Mouse (Mus musculus): ENCODE measurements around the gene Scaf11.
"Not testable (repeated sequence)": the region's sequence is repeated elsewhere in the genome, so short reads cannot be mapped to it uniquely, and the experiment has no call there.

Scaf11 gene

DNA sequence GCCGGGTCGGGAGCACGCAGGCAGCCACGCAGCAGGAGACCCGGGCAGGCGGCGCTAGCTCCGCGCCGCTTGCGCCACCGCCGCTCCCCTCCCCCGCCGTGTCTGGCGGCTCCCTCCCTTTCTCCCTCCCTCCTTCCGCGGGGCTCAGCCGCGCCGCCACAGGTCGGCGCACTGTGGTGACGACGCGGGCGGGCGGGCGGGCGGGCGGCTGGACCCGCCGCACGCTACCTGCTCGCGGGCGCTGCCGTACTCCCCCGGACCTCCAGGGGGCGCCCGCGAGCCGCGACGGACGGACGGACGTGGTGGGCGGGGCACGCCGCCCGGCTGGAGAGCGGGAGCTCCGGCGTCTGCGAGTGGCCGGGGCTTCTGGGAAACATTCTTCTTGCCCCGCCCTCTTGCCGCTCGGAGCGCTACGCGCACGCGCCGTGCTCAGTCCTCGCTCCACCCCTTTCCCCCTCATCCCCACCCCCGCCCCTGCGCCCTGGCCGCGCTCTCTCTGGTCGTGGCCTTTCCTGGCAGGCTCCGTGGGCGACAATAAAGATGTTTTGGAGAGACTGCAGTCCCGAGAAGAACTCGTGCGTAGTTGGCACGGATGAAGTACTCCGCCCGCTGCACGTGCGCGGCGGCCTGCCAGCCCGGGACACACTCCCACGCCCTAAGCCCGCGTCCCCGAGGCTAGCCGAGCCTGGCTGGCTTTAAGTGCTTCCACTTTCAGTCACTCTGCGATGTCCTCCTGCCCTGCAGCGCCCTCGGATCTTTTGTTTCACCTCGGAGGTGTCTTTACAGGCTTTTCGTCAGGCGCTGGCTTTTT is at the start of gene Scaf11:
Gene Scaf11, minus strand, starts transcription at position 114 of the 811 bp plus-strand sequence.
- DNase-seq (ENCODE audit: low spot score in 2 of 2), result peak; percentile 89 to 90

DNA sequence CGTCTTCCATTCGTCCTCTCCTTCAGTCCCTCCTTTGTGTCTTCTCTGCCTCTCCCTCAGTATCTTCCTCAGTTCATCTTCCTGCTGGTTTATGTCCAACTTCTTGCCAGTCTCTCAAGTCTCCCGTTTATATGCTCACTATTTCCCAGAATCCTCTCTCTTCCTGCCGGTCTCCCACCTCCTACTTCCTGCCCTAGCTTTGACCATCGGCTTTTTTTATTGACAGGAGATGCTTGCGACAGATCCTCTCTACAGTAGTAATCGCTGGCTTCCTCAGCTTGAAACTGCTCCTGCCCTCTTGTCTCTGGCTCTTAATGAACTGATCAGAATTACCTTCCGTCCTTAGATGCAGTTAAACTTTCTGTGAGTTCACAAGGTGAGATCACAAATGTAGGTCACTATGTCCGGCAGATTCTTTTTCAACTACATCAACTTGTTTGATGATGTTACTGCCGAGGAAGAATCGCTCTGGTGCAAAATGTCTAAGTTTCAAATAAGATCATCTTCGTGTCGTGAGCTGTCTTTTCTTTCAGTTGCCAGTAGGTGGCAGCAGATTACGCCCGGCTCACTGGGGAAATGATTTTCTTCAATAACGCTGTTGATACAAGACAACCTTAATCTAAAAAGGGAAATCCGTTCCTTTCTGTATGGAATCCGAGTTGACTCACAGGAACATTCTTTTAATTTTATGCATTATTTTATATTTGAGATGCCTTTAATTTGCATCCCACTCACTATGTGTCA is 46.6 kb upstream of the Scaf11 start:
- no peak for DNase-seq (ENCODE audit: low spot score in 2 of 2)

DNA sequence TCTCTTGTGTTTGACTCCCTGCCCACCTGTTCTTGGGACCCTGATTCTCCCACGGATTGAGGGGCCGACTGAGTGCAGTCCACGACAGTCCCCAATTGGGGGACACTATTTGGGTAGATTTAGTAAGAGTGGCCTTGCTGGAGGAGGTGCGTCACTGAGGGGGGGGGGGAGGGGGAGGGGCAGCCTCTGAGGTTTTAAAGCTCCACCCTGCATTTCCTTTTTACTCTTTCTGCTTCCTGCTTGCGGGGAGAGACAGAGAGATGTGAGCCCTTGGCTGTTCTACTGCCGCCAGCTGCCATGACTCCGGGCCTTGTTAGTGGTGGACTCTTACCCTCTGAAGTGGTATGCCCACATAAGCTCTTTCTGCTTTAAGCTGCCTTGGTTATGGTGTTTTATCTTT is 37.0 kb upstream of the Scaf11 start:
- DNase-seq (ENCODE audit: low spot score in 2 of 2), result no peak

DNA sequence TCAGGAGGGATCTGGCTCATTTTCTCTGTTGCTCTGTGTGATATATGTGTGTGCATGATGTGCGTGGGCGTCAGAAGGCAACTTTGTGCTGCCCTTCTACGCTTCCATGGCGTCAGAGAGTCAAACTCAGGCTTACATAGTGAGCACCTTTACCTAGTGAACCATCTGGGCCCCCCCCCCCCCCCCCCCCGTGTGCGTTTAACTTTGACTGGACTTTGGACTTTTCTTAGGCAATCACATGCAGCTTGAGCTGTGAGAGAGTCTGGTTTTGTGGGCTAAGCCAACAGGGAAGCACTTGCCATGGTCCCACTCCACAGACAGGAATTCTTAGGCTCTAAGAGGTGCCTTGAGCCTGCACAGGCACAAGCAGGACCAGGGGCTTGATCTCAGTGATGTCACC is 33.6 kb upstream of the Scaf11 start:
- DNase-seq (ENCODE audit: low spot score in 2 of 2), result no peak

DNA sequence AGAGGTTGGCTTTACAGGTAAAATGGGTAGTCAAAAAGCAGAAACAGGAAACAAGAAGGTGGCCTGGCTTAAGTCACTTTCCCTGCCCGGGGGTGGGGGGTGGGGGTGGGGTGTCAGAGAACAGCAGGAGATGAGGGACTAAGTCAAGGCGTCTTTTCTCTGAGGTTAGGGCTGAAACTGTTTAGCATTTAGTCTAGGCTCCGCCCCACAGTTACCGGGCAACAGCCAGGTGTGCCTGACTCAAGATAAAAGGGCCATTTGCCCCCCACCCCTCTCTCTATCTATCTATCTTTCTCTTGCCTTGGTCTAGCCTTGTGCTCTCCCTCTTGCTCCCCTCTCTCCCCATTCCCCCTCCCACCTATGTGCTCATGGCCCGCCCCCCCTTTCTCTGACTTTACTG is 32.9 kb upstream of the Scaf11 start:
- no peak for DNase-seq (ENCODE audit: low spot score in 2 of 2)

DNA sequence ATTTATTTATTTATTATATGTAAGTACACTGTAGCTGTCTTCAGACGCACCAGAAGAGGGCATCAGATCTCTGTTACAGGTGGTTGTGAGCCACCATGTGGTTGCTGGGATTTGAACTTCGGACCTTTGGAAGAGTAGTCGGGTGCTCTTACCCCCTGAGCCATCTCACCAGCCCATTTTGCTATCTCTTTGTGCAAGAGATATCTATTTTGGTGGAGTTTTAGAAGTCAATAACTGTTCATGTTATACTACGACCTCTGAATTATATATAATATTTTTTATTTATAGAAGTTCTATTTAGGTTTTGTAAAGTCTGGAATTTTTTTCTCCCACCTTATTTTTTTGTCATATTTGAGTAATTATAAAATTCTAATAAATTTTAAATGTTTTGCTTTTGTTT is 32.3 kb upstream of the Scaf11 start:
- not testable (repeated sequence) for DNase-seq (ENCODE audit: low spot score in 2 of 2)

DNA sequence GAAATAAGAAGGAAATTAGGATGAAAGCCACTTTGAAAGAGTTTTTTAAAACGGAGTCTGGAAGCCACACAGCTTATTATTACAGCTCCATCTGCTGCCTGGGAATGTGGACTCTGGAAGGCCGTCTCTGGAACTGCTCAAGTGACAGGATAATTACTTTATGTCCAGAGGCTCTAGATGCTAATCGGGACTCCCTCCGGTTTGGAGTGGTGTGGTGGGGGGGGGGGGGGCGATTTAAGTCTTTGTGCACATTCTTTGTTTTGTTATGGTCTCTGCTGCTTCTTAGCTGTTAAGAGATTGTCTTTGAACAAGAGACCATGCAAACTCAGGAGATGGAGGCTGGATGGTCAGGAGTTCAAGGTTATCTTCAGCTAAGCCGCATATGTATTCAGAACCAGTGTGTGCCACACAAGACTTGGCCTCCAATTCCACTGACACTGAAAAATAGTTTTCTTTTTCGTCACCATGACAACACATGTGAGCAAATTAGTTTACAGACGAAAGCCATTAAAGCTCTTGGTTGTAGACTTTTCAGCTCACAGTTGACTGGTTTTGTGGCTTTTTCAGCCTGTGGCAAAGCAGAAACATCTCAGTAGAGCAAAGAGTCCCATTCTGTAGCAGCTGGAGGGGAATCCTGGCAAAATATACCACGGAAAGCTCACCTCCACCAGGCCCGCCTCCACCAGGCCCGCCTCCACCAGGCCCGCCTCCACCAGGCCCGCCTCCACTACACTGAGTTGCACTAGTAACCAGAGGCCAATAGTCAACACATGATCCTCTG is 31.4 kb upstream of the Scaf11 start:
- no peak for DNase-seq (ENCODE audit: low spot score in 2 of 2)

DNA sequence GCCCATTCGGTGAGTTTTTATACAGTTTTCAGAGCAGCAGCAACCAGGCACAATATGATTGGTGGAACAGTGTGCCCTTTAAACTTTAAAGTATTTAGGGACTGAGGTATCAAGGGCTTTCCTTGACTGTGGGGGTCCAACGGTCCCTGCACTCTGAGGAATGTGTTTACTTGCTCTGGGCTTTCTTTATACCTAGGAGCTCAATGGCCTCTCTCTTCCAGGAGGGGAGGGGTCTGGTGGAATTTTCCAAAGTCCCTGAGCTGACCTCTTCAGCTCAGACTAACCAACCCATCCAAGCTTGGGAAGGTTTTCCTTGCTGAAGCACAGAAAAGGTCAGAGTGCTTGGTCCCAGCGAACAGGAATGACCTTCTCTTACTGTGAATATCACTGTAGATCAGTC is 30.8 kb upstream of the Scaf11 start:
- DNase-seq (ENCODE audit: low spot score in 2 of 2), result no peak

DNA sequence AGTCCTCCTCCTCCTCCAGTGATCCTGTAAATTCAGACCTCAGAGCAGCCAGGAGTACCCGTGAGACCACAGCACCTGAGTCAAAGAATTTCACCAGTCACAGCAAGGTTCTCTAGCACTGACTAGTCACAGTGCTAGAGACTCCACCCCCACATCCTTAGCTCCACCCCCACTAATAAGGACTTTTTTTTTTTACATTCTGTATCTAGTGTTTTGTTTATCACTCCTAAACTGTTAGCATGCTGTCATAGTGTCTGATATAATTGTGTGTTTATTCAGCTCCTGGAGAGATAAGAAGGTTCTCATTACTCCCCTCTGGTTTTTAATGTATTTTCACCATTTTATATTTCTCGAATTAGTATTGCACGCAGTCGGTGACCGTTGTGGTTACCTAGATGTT is 29.5 kb upstream of the Scaf11 start:
- DNase-seq (ENCODE audit: low spot score in 2 of 2), result no peak

DNA sequence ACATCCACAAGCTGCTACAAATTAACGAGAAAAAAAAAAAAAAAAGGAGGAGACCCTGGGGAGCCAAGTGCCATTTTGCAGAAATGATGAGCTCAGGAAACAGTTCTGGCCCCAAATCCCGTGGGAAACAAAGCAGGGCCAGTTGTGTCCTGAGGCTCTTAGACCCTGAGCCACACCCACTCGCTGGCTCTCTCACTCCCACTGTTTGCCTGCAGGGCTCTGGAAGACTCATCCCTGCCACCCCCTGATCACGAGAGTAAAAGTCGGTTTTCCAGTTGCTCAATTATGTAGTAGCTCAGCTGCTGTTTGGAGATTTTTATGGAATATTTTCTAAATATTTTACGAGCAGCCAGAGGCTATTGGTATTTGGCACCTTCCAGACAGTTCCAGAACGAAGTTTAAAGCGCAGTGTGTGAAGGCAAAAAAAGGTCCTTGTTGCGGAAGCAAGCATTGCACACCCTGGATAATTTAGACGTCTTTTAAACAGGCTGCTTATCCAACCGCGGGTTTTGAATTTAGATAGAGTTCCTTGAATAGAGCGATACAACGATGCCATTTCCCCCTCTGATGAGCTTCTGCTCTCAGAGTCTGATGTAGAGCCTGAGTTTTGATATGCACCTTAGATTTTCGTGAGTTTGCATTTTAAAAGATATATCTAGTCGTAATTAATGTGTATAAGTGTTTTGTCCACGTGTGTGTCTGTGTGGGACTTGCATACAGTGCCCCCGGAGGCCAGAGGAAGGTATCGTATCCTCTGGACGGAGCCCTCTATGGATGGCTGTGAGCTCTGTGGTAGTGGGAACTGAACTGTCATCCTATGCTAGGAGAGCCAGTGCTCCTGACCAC is 28.5 kb upstream of the Scaf11 start:
- DNase-seq (ENCODE audit: low spot score in 2 of 2), result no peak

DNA sequence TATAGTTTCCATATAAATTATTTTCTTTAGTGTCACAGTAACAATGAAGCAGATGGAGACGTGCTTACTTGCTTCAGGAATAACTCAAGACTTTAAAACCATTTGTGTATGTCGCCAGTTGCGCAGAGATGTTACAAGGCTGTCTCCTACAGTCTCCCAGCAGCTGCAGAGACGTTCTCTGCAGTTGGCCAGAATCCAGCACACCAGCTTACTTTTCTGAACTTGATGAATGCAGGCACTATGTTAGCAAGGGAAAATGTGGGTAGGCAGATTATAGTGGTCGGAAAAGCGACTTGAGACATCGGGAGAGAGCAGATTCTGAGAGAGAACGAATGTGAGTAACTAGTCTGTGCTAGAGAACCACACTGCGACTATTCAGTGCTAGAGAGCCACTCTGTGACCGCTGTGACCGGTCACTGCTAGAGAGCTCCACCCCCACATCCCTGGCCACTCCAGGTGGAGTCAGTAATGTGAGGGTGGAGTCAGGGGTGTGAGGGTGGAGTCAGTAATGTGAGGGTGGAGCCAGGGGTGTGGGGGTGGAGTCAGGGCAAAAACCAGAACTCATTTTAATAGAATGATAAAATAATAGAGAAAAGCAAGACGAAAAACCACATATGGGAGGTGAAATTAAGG is 26.5 kb upstream of the Scaf11 start:
- no peak for DNase-seq (ENCODE audit: low spot score in 2 of 2)

DNA sequence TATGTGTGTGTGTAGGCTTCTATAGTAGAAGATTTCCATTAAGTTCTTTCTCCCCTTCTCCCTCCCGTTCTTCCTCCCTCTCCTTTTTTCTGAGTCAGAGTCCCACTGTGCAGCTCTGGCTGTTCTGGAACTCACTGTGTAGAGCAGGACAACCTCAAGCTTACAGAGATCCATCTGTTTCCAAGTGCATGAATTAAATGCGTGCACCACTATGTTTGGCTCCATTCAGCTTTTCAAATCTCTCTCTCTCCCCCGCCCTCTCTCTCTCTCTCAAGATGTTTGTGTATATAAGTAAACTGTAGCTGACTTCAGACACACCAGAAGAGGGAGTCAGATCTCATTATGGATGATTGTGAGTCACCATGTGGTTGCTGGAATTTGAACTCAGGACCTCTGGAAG is 20.2 kb upstream of the Scaf11 start:
- DNase-seq (ENCODE audit: low spot score in 2 of 2), result no peak

DNA sequence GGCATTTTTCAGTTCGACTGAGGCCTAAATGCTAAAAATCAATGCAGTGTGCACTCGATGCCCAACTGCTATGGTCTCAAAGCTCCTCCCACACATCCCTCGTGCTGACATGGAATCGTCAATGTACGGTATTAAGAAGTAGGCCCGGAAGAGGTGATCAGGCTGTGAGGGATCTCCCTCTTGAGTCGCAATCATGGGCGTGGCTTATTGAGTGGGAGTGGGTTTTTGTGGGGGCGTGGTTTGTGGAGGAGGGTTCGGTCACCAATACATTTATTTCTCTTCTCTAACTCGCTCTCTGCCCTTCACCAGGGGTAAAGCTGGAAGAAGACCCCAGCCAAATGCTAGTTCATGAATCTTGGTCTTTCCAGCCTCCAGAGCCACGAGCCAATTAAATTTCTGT is 17.4 kb upstream of the Scaf11 start:
- no peak for DNase-seq (ENCODE audit: low spot score in 2 of 2)

DNA sequence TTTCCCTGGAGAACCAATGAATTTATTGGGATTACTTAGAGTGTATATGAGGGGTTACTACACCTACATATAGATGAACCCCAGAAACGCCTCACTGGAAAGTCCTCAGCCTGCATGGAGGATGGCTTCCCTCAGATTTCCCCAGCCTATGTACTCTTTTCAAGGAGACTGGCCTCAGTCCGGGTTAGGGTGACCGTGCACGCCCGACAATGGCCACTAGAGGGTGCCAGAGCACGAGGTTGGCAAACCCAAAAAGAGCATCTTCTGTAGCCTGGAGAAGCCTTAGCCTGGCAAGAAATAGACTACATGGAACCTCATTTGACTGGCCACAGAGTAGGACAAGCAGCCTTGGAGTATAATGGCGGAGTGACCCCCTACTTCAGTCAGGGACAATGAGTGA is 15.7 kb upstream of the Scaf11 start:
- DNase-seq (ENCODE audit: low spot score in 2 of 2), result peak; percentile 35 to 71

DNA sequence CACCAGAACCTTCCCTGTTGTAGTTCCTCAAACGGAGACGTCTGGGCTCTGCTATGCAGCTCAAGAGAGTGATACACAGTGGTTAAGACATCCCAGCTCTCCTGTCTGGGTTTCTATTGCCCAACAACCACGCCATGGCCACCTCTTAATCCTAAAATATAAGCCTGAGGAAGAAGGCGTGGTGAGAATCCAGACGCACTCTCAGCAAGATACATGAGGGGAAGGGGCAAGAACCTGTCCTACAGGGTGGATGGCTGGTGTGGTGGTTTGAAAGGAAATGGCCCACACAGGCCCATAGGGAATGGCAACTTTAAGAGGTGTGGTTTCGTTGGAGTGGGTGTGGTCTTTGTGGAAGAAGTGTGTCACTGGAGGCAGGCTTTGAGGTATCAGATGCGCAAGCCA is 14.9 kb upstream of the Scaf11 start:
- DNase-seq (ENCODE audit: low spot score in 2 of 2), result no peak

DNA sequence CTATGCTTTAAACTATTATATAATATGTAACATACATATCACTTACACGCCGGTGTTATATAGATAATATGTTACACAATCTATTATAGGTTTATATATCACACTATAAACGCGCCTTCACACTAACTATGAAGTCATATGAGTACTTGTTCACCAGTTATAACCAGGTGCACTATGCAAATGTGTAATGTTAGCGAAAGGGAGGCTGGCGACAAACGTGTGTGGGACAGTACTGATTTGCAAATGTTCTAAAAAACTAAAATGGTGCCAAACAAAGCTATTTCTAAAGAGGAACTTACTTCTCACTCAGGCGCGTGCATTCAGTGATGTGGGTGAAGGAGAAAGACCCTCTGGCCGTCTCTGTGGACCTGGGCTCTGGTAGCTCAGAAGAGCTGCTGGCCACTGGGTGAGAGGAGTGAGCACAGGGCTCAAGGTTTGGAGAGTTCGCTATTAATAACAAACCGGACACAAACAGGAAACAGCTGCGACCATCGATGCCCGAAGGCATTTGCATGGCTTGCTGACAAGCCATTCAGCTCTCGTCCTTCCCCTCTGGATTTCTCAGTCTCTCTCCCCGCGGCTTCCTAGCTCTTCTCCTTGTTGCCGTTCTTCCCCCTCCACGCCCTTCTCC is 13.8 kb upstream of the Scaf11 start:
- DNase-seq (ENCODE audit: low spot score in 2 of 2), result no peak

DNA sequence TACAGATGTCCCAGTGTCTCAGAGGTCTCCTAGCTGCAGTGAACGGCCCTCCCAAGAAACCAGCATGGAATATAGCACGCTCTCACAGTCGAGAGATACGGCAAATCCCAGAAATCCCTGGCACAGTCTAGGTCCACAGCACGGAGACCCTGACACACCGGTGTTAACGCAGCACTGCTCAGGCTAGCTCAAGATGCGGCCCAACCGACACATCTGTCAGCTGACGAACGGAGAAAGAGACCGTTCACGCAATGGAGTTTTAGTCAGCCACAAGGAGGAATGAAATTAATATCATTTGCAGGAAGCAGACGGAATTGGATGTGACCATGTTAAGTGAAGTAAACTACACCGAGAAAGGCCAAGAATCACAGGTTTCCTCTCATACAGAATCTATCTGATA is 13.3 kb upstream of the Scaf11 start:
- DNase-seq (ENCODE audit: low spot score in 2 of 2), result no peak

DNA sequence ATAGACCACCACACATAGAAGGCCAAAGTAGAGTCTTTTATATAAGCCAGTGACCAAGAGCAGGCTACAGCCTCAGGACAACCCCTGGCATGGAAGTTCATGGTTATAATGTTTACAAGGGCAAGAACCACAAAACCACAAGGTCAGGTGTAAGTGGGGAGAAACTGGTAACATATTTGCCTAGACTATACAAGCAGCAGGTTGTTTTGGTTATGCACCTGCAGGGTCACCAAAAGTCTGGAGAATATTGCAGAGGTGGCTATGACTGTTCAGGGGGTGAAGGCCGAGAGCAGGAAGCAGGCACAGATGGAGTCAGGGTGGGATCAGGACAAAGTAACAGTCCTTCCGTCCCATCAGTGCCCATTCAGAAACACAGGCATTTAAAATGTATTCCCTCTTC is 7.7 kb upstream of the Scaf11 start:
- no peak for DNase-seq (ENCODE audit: low spot score in 2 of 2)

DNA sequence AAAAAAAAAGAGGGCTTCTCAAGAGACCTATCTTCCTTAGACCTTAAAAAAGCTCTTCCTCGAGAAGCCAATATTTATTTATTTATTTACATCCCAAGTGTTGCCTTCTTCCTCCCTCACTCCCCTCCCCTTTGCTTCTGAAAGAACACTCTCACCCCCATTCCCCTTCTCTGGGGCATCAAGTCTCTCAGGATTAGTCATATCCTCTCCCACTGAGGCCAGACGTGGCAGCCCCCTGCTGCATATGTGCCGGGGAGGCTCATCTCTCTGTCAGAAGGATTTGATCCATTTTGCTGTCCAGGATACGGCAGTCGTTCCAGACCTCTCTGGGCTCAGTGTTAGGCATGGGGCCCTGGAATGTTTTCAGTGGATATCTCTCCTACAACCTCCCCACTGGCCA is 7.2 kb upstream of the Scaf11 start:
- no peak for DNase-seq (ENCODE audit: low spot score in 2 of 2)

DNA sequence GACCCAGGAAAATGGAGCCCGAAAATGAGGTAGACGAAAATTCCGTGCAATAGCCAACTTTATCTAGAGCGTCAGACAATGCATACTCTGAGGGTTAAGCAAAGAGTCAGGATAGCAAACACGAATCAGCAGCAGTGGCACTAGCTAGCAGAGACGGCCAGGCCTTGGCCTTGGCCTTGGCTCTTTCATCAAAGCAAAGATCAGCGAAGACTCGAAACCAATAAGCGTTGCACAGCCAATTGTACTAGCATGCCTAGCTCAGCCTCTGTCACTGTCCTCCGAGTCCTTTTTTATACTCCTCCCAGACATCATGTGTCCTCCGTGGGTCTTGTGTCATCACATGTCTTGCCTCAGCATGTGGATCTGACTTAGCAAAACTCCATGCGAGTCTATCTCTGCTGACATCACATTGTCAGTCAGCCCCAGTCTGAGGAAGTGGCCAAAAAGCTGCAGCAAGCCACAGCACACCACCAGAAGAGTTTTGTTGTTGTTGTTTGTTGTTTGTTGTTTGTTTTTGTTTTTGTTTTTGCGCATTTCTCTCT is 5.8 kb upstream of the Scaf11 start:
- no peak for DNase-seq (ENCODE audit: low spot score in 2 of 2)
